Mouse (Mus musculus): ENCODE measurements around the gene Drosha.
"Not testable (repeated sequence)": the region's sequence is repeated elsewhere in the genome, so short reads cannot be mapped to it uniquely, and the experiment has no call there.

The Drosha gene

GRCm38 (mm10) chr15:12936217-12936732 lies 111.7 kb downstream of the Drosha start:
- DNase-seq (ENCODE audit: low read depth, low spot score) = no peak

GRCm38 (mm10) chr15:12937326-12937725 lies 112.7 kb downstream of the Drosha start:
- DNase-seq (ENCODE audit: low read depth, low spot score) = not testable (repeated sequence)

GRCm38 (mm10) chr15:12941106-12941505 lies 116.5 kb downstream of the Drosha start:
- DNase-seq (ENCODE audit: low read depth, low spot score) = no peak

GRCm38 (mm10) chr15:12941651-12942180 lies 117.1 kb downstream of the Drosha start:
- no peak for DNase-seq (ENCODE audit: low read depth, low spot score)

DNA sequence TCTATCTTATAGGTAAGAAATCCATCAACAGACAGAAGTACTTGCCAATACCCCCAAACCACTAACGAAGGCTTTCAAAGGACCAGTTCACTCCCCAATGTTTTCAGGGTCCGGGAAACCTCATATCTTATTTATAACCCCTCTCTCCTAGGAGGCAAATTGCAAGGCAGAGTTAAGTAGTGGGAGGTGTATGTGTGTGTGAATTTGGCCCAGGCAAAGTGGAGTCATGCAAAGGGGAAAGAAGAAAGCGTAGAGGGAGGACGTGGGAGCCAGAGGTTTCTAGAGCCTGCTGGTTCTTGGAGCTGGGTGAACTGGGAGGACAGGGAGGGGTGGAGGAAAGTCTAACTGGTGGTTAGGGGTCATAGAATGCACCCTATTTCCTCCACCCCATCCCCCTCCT lies 117.8 kb downstream of the Drosha start:
- DNase-seq (ENCODE audit: low read depth, low spot score) = no peak

- DNase-seq (ENCODE audit: low read depth, low spot score) = no peak
These were observed 133.4 kb downstream of the Drosha start for GRCm38 (mm10) chr15:12958051-12958450.

GRCm38 (mm10) chr15:12962179-12962578 lies 137.6 kb downstream of the Drosha start:
- no peak for DNase-seq (ENCODE audit: low read depth, low spot score)

DNA sequence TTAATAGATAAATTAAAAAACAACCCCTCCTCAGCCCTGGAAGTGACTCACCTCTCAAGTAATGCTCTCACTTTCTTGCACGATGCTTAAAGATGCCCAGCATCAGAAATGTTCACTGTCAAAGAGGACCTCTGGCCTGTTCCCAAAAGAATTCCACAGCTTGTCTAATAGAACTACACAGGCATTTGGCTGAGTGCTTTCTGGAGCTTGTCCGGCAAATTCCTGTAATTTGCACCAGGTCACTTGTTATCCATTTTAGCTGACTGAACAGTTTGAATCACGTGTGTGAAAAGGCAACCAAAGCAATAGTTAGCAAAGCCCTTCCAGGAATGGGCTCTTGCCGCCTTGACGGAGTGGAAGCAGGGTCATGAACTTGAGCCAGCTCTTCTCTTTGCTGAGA lies 140.6 kb downstream of the Drosha start:
- DNase-seq (ENCODE audit: low read depth, low spot score) = no peak

DNA sequence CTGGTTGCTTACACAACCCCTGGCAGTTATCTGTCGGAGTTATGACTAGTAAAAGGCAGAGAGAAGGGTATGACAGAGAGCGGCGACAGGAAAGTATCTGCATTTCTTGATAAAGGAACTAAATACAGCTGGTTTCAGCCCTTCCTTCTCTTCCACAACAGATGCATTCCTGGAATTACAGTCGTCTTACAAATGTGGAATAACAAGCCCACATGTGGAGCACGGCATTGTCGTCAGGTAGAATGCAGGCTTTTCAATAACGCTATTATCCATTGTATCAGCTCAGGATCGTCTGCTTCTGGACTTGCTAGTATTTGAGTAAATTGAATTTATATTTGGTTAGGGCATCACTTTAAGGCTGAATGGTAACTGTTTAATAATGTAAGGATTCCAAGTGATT lies 144.2 kb downstream of the Drosha start:
- no peak for DNase-seq (ENCODE audit: low read depth, low spot score)

- no peak for DNase-seq (ENCODE audit: low read depth, low spot score)
These were observed 147.8 kb downstream of the Drosha start for GRCm38 (mm10) chr15:12972441-12972840.
